ENCODE assay signal across 8 mouse cellular contexts in genomic region chr7:130935793-130936471, GRCm38 (mm10). TPM values are rescaled to one million over a fixed set of nuclear protein-coding genes. Genes with fewer than 3 reads are reported as not detected.
DNase-seq lines count a peak whose midpoint lies in the region; ATAC-seq and TF ChIP-seq lines count a peak whose summit lies in the region.

TSS of gene Htra1 (plus strand) at chr7:130936111.

- ATAC-seq in cerebellum, adult (ENCODE audit: insufficient number of reproducible peaks, low FRiP score, low TSS enrichment), result no peak
- peak; percentile 85 for ATAC-seq in heart, embryonic 12.5 days (ENCODE audit: insufficient number of reproducible peaks, low FRiP score)
- peak; percentile 82 for ATAC-seq in kidney, embryonic 16.5 days (ENCODE audit: low FRiP score, low TSS enrichment)
- 0 out of 2 replicates have a peak, but pooled peaks have one; percentile 45 for ATAC-seq in midbrain, embryonic 16.5 days

- peak within 1 kb of the TSS; percentile 87 for H3K4me2 ChIP-seq in heart, embryonic 12.5 days
- peak within 1 kb of the TSS; percentile 78 for H3K4me2 ChIP-seq in kidney, embryonic 16.5 days (replicated peaks; ENCODE audit: low read depth, low read length)
- H3K4me2 ChIP-seq in midbrain, embryonic 16.5 days (ENCODE audit: low read length), result peak within 1 kb of the TSS; percentile 73

- H3K9ac ChIP-seq in heart, embryonic 12.5 days, result peak within 1 kb of the TSS; percentile 68
- H3K9ac ChIP-seq in kidney, embryonic 16.5 days (replicated peaks; ENCODE audit: low read length), result peak within 1 kb of the TSS; percentile 3
- H3K9ac ChIP-seq in midbrain, embryonic 16.5 days (ENCODE audit: low read depth, low read length), result peak within 1 kb of the TSS; percentile 57; the same call in 1 of the 2 replicates

- H3K36me3 ChIP-seq in forebrain, embryonic 10.5 days (replicated peaks), result no peaks in the 10 kb centered on the region
- no peaks in the 10 kb centered on the region for H3K36me3 ChIP-seq in heart, embryonic 12.5 days
- H3K36me3 ChIP-seq in kidney, embryonic 16.5 days (ENCODE audit: insufficient read depth, low read length), result no peaks in the 10 kb centered on the region
- H3K36me3 ChIP-seq in midbrain, embryonic 16.5 days (ENCODE audit: control insufficient read depth, insufficient read depth, low read length), result no peaks in the 10 kb centered on the region
- H3K36me3 ChIP-seq in testis, adult 2 months (ENCODE audit: control insufficient read depth, insufficient read depth, low read length), result no peaks in the 10 kb centered on the region

- no peak for TF ChIP-seq CTCF in testis, adult 2 months (IDR thresholded peaks at IDR 0.05; ENCODE audit: control insufficient read depth, insufficient read depth, insufficient replicate concordance, low read depth, low read length)

- H3K4me3 ChIP-seq in forebrain, embryonic 10.5 days, result peak within 1 kb of the TSS; percentile 57
- H3K4me3 ChIP-seq in heart, embryonic 12.5 days, result peak within 1 kb of the TSS; percentile 61
- peak within 1 kb of the TSS; percentile 52 for H3K4me3 ChIP-seq in kidney, embryonic 16.5 days (ENCODE audit: low read length)
- H3K4me3 ChIP-seq in midbrain, embryonic 16.5 days (ENCODE audit: low read depth, low read length), result peak within 1 kb of the TSS; percentile 38
- peak within 1 kb of the TSS; percentile 76 for H3K4me3 ChIP-seq in testis, adult 2 months (ENCODE audit: control insufficient read depth, low read depth, low read length)

- DNase-seq in cerebellum, adult 11-12 months, result peak; percentile 56
- peak; percentile 48 for DNase-seq in forebrain, embryonic 10.5 days (ENCODE audit: extremely low spot score, low spot score)
- peak; percentile 27 for DNase-seq in liver

- peaks cover 3% of the 10 kb centered on the region; the same call in 1 of the 2 replicates for H3K9me3 ChIP-seq in forebrain, embryonic 10.5 days
- peaks cover 3% of the 10 kb centered on the region; the same call in 1 of the 2 replicates for H3K9me3 ChIP-seq in heart, embryonic 12.5 days (replicated peaks)
- H3K9me3 ChIP-seq in kidney, embryonic 16.5 days (ENCODE audit: low read length), result peaks cover 3% of the 10 kb centered on the region; the same call in 1 of the 2 replicates
- no peaks in the 10 kb centered on the region for H3K9me3 ChIP-seq in midbrain, embryonic 16.5 days (replicated peaks; ENCODE audit: control insufficient read depth, low read length, poor library complexity, severe bottlenecking)

- H3K4me1 ChIP-seq in forebrain, embryonic 10.5 days, result peaks cover 21% of the 10 kb centered on the region
- H3K4me1 ChIP-seq in heart, embryonic 12.5 days (replicated peaks), result peaks cover 30% of the 10 kb centered on the region
- H3K4me1 ChIP-seq in kidney, embryonic 16.5 days (ENCODE audit: insufficient read depth, low read length), result peaks cover 18% of the 10 kb centered on the region; the same call in 1 of the 2 replicates
- H3K4me1 ChIP-seq in midbrain, embryonic 16.5 days (ENCODE audit: control insufficient read depth, insufficient read depth, low read length), result peaks cover 12% of the 10 kb centered on the region
- H3K4me1 ChIP-seq in testis, adult 2 months (ENCODE audit: control insufficient read depth, insufficient read depth, low read length), result peaks cover 7% of the 10 kb centered on the region

- no peak within 1 kb of the TSS for H3K27ac ChIP-seq in forebrain, embryonic 10.5 days
- H3K27ac ChIP-seq in heart, embryonic 12.5 days (ENCODE audit: poor library complexity, severe bottlenecking), result no peak within 1 kb of the TSS
- no peak within 1 kb of the TSS for H3K27ac ChIP-seq in kidney, embryonic 16.5 days (ENCODE audit: low read length)
- no peak within 1 kb of the TSS for H3K27ac ChIP-seq in midbrain, embryonic 16.5 days (ENCODE audit: low read length)
- no peak within 1 kb of the TSS; the same call in 1 of the 2 replicates for H3K27ac ChIP-seq in testis, adult 2 months (ENCODE audit: control insufficient read depth, insufficient read depth, low read depth, low read length)

- H3K27me3 ChIP-seq in forebrain, embryonic 10.5 days (ENCODE audit: poor library complexity, severe bottlenecking), result peaks cover 89% of the 10 kb centered on the region
- peaks cover 36% of the 10 kb centered on the region for H3K27me3 ChIP-seq in heart, embryonic 12.5 days (replicated peaks)
- H3K27me3 ChIP-seq in kidney, embryonic 16.5 days (ENCODE audit: insufficient read depth, low read length), result peaks cover 67% of the 10 kb centered on the region
- H3K27me3 ChIP-seq in midbrain, embryonic 16.5 days (ENCODE audit: control insufficient read depth, insufficient read depth, low read depth, low read length), result peaks cover 52% of the 10 kb centered on the region
- H3K27me3 ChIP-seq in testis, adult 2 months (ENCODE audit: control insufficient read depth, insufficient read depth, low read length), result no peaks in the 10 kb centered on the region

- TF ChIP-seq POLR2A in testis, adult 2 months (IDR thresholded peaks at IDR 0.05; ENCODE audit: control insufficient read depth, low read depth, low read length), result no peak

- under 1% methylated on average over 70 of the region's 70 CpGs for WGBS in forebrain, embryonic 10.5 days
- WGBS in heart, embryonic 12.5 days, result under 1% methylated on average over 67 of the region's 70 CpGs
- under 1% methylated on average over 69 of the region's 70 CpGs for WGBS in kidney, embryonic 16.5 days
- under 1% methylated on average over 66 of the region's 70 CpGs for WGBS in midbrain, embryonic 16.5 days

RNA-seq across cellular contexts. Expression of gene Htra1, which starts in this region (rescaled TPM):
- 1.4 and 2.1 TPM in 2 replicates for polyA plus RNA-seq in forebrain, embryonic 10.5 days (2016; fragmentation: Nextera tagmentation; extraction: Ambion mirVana)
- 72.8 and 75.2 TPM in 2 replicates for polyA plus RNA-seq in heart, embryonic 12.5 days (2016; fragmentation: Nextera tagmentation; extraction: Ambion mirVana)
- 8.3 and 13.4 TPM in 2 replicates for polyA plus RNA-seq in kidney, embryonic 16.5 days (2015; fragmentation: Nextera tagmentation; extraction: Ambion mirVana)
- 15.5 and 15.6 TPM in 2 replicates for polyA plus RNA-seq in midbrain, embryonic 16.5 days (2015; fragmentation: Nextera tagmentation; extraction: Ambion mirVana)
- 6.7 and 7.3 TPM in 2 replicates for polyA plus RNA-seq in testis, adult 2 months (2012; rRNA removed)

Comparison
In these comparisons a context has a peak if more than half of its experiments do, and no peak if none do; other contexts are left out.
1. H3K9ac ChIP-seq: peak in every context shown above with its lines; median percentile 68 in heart, embryonic 12.5 days; 57 in midbrain, embryonic 16.5 days; 3 in kidney, embryonic 16.5 days.